Mouse (Mus musculus) testis, adult 2 months (tissue): ENCODE results near the gene Tppp2.

Source experiments
- CTCF ChIP-seq: fragments of 200-500 bp; IDR thresholded peaks from 2 replicates; pipeline ENCODE4 v1.5.1; 2012; ENCODE audit warnings: low read depth, mild to moderate bottlenecking, inconsistent platforms, low read length, moderate library complexity; ENCODE audit not compliant: control insufficient read depth, insufficient read depth, insufficient replicate concordance
- POLR2A ChIP-seq: fragments of 200-500 bp; IDR thresholded peaks from 2 replicates; pipeline ENCODE4 v1.6.1; 2012; ENCODE audit warnings: low read depth, mild to moderate bottlenecking, inconsistent platforms, low read length, moderate library complexity; ENCODE audit not compliant: control insufficient read depth

DNA sequence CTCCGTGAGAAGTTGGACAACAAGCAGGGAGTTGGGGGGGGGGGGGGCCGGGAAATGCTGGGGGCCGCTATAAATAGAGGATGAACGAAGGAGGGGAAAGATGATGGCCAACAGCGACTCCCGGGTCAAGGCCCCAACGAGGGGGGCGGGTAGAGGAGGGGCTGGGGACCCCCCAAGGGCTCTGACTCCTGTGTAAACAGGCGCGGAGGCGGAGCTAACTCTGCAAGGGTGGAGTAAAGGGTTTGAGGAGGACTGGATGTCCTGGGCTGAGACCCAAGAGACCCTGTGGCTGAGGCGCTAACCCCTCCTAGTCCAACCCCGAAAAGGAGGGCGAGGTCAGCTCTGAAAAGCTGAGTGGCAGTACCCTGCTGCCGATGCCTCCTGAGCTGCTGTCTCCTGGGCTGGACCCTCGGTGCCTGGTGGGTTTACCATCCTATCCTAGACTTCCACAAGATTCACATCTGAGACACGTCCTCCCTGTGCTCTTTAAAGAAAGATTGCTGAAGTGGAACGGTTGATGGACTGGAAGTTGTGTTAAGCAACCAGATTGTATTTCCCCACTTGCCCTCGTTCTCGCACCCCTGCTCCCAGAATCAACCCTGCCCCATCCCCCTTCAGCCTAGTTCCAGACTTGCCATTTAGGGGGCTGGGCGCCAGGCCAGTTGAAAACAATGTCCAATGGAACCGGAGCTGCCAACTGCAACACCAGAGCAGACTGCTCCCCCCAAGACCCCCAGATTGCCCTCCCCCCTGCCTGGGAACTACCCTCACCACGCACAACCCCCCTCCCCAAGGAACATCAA lies 4.1 kb upstream of the Tppp2 start, which contains the start of gene Ndrg2:
- TF ChIP-seq POLR2A, result no peak
- TF ChIP-seq CTCF, result no peak
